ENCODE assay signal across 8 mouse cellular contexts in genomic region chr5:110386371-110387330, GRCm38 (mm10). TPM values are rescaled to one million over a fixed set of nuclear protein-coding genes. Genes with fewer than 3 reads are reported as not detected.
DNase-seq lines count a peak whose midpoint lies in the region; ATAC-seq lines count a peak whose summit lies in the region.

No protein-coding gene starts in this region.

- peaks cover 37% of the 10 kb centered on the region for H3K27me3 ChIP-seq in hindbrain, embryonic 10.5 days (ENCODE audit: insufficient read depth, poor library complexity, severe bottlenecking)

- H3K4me1 ChIP-seq in hindbrain, embryonic 10.5 days (replicated peaks) = peaks cover 39% of the 10 kb centered on the region

- H3K9me3 ChIP-seq in hindbrain, embryonic 10.5 days = no peaks in the 10 kb centered on the region

- H3K27ac ChIP-seq in hindbrain, embryonic 10.5 days = peak overlapping the region; percentile 86

- peak; percentile 70 for DNase-seq in Muller cell, postnatal 12 days (ENCODE audit: inconsistent ontology term)
- peak; percentile 65 for DNase-seq in cerebellum, adult 8-10 months
- peak; percentile 81 for DNase-seq in hindbrain, embryonic 10.5 days (ENCODE audit: low spot score)
- peak; percentile 65 to 77 for DNase-seq in layer of hippocampus, postnatal 14 days (ENCODE audit: low spot score in 2 of 2)
- peak; percentile 70 for DNase-seq in lung, postnatal 14 days
- peak; percentile 84 for DNase-seq in retina, embryonic 14.5 days (ENCODE audit: low spot score)
- DNase-seq in urinary bladder, postnatal 4 days (ENCODE audit: low spot score in 2 of 2) = peak; percentile 69 to 76

- ATAC-seq in frontal cortex, adult (ENCODE audit: low TSS enrichment) = peak; percentile 56

- under 1% methylated on average over 90 of the region's 90 CpGs for WGBS in hindbrain, embryonic 10.5 days

- H3K4me3 ChIP-seq in hindbrain, embryonic 10.5 days = peak overlapping the region; percentile 71

- peaks cover 2% of the 10 kb centered on the region for H3K36me3 ChIP-seq in hindbrain, embryonic 10.5 days

RNA-seq across cellular contexts. Expression of gene Lrcol1, which starts 42.1 kb away (rescaled TPM):
- not detected in 2 replicates for polyA plus RNA-seq in hindbrain, embryonic 10.5 days (2016; fragmentation: Nextera tagmentation; extraction: Ambion mirVana)
- not detected for total RNA-seq in layer of hippocampus, postnatal 14 days (2021)

RNA-seq across cellular contexts. Expression of gene P2rx2, which starts 43.6 kb away (rescaled TPM):
- polyA plus RNA-seq in hindbrain, embryonic 10.5 days (2016; fragmentation: Nextera tagmentation; extraction: Ambion mirVana) = 0.57 and 0.92 TPM in 2 replicates
- under 1 TPM; 0.46 to 0.79 TPM for total RNA-seq in layer of hippocampus, postnatal 14 days (2021)

Comparison
In these comparisons a context has a peak if more than half of its experiments do, and no peak if none do; other contexts are left out.
1. Peak in every context shown above with its lines: DNase-seq, ATAC-seq, H3K4me3 ChIP-seq and H3K27ac ChIP-seq.